Mouse (Mus musculus) c-Kit-positive CD71-negative TER-119-negative erythroid progenitor cells, embryonic 14.5 days (primary cell): Measurements from ENCODE around the gene Cep57l1.

Experiments used
- DNase-seq: peaks from one replicate; pipeline ENCODE4 v3.0.0-alpha.2; 2013; ENCODE audit warnings: low read depth

Cep57l1 gene

DNA sequence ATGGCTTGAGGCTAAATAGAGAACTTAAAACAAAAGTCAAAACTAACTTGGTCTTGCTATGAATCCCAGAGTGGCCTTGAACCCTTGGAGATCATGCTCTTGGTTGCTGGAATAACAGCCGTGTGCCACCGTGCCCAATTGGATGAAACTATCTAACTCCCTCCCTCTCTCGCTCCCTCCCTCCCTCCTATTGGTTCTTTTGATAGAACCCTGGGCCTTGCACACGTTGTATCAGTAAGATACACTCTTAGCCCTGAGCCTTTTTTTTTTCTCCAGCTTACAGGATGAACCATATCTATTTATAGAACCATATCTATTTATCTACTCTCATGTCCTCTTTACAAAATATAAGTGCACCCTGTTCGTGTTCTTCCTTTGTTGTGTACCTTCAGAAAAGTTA, 6.8 kb upstream of the Cep57l1 start:
- no peak for DNase-seq

- no peak for DNase-seq
These were observed 4.7 kb upstream of the Cep57l1 start for GRCm38 (mm10) chr10:41814305-41814853.

DNA sequence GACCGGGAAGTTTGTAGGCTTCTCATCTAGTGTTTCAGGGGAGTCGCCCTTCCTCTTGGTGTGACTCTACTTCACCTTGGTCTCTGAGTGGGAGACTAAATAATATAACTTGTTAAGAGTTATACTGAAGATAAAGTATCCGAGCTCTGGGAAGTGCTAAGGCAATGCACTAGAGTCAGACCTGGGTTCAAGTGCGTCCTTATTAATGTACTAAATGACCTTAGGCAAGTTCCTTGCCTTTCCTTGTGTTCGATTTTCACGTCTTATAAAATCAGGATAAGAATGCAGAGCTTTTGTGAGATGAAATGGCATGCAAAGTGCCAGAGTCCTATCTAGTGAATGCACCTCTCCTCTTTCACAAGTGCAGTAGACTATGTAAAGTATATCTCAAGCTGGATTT, 2.9 kb upstream of the Cep57l1 start:
- DNase-seq: no peak

GRCm38 (mm10) chr10:41810564-41811455, 1.1 kb upstream of the Cep57l1 start:
- no peak for DNase-seq

DNA sequence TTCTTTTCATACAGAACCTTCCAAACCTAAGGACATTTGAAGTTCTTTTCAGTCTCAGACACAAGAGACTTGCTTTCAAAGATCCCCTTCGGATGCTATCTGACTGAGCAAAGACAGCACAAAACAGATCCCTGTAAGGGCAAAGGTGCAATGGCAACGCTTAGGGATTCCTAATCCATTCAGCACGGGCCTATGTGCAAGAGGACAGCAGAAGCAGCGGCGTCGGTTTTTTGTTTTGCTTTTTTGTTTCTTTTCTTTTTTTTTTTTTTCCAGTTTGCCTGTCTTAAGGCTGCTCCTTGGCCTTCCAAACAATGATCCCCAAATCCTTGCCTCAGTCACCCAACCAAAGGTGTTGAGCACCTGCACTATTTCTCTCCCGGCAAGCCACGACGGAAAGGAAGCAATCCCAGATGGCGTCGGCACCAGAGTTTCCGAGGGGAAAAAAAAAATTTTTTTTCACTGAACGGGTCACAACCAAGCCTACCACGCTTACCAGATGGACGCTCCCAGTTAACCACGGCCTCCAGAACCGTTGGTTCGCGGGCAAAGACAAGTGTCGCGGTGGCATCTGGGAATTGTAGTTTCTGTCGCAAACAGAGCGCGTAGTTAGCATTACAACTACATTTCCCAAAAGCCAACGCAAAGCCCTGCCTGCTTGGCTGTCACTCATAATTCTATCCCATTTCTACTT, 446 bp downstream of the Cep57l1 start:
- DNase-seq: peak; percentile 81

DNA sequence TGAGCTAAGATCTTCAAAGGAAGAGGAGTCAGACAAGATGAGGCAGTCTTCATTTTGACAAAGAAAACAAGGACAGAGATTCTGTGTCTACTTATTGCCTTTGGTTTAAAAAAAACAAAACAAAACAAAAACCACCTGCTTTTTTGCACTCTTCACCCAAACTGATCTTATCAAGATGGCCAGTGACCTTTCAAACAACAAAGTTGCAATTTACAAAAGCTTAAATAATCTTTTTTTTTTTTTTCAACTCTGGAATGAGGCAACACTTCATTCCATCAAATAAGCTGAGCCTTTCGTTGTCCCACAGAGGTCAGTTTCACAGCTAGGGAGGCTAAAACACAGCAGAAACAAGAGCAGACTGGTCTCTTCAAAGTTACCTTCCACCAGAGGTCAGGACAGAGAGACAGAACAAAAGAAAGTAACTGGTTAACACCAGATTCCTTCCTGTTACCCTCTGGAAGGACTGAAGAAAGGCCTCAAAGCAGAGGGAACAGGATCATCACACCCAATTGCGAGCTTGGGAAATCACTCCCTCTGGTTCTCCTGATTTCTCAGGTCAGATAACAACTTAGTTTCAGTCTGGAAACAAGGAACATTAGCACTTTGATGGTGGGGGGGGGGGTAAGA, 3.8 kb downstream of the Cep57l1 start:
- DNase-seq: no peak

- no peak for DNase-seq
These were observed 5.0 kb downstream of the Cep57l1 start for GRCm38 (mm10) chr10:41804711-41805110.

DNA sequence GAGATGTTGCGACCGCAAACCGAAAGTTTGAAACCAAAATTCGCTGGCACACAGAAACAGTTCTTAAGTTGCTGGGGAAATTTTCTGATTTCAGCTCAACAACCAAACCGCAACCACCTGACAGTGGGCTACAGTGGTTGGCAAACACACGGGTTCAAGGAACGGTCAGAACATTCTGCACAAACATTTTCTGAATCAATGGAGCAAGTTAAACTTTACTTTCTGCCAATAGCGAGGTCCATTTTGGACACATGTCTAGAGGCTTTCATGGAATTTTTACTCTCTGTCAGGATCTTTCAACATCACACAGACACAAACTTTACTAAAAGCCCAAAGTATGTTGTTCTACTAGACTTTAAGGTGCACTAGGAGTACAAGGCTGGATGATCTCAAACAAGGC, 6.2 kb downstream of the Cep57l1 start:
- DNase-seq: no peak

DNA sequence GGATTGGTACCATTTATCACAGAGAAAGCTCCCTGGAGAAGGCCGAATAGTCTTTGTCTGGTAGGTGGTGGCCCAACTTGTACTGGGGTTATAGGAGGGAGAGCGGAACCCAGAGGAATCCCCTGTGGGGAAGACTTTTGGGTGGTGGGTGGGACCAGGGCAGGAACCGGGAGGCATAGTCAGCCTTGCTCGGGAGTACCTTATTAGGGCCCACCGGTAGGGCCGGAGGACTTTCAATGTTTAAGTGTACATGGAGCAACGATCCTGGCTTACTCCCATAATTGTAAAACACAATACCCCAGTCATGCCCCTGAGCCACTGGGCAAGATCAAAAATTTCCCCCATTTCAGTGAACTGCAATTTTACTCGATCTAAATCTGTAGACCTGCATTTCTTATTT, 12.4 kb downstream of the Cep57l1 start:
- no peak for DNase-seq

DNA sequence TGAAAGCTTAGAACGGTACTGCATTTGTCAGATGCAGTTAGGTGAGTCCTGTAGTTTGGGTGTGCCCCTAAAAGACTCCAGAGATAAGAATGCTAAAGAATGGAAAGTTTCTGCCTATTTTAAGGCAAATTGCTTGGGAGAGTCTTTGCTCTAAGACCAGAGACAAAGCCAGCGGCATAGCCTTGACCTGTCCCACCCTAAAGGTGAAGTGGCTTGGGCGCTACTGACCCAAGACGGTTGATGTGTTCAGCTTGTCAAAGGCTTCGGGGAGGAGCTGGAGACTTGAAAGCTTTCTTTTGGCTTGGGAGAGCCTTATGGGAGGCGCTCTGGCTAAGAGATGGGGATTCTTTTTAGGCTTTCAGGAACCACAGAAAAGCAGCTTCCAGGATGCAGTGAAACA, 17.3 kb downstream of the Cep57l1 start:
- DNase-seq: no peak

DNA sequence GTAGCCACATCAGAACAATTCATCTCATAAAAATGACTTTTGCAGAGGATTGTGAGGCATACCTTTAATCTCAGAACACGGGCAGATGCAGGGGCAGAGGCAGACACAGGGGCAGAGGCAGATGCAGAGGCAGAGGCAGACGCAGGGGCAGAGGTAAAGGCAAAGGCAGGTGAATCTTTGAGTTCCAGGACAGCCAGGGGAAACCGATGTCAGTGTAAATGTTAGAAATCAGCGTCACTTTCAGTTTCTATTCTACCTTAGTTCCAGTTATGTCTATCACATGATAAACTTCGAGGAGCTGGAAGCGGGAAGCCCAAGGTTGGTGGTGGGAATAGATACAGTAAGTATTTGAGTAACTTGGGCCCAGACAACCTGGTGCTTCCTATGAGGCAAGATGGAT, 42.4 kb downstream of the Cep57l1 start:
- DNase-seq: no peak

- DNase-seq: no peak
These were observed 43.4 kb downstream of the Cep57l1 start for GRCm38 (mm10) chr10:41766280-41766679.

GRCm38 (mm10) chr10:41765586-41765985, 44.1 kb downstream of the Cep57l1 start:
- no peak for DNase-seq

GRCm38 (mm10) chr10:41763741-41764385, 45.8 kb downstream of the Cep57l1 start:
- DNase-seq: no peak

DNA sequence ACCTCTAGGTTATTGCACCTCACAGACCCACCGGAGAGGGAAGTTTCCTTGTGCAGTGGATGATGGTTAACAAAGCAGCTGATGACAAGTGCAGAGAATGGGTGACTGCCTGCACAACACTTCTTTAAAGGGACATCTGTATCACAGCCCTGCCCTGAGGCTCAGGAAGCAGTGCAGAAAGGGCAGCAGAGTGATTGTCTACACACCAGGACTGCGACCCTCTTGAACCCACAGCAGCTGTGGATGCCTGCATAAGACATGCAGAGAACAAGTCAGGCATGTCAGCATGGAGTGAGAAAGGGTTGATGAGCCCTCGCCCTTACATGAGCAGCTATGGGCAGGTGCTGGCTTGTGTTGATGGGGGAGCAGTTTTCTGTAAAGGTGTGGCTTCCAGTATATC, 48.8 kb downstream of the Cep57l1 start:
- no peak for DNase-seq

DNA sequence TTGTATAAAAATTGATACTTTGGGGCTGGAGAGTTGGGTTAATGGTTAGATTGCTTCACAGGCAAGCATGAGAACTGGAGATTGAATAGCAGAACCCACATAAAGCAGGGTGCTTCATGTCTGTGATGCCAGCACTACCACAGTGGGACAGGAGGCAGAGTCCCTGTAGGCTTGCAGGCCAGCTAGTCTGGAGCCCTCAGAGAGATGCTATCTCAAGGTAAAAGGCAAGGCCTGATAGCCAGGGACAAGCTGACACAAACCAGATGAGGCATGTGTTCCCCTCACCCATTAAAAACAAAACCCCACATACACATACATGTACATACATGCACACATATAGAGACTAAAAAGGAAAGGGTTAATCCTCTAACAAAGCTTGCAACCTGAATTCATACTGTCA, 51.6 kb downstream of the Cep57l1 start:
- DNase-seq: no peak

DNA sequence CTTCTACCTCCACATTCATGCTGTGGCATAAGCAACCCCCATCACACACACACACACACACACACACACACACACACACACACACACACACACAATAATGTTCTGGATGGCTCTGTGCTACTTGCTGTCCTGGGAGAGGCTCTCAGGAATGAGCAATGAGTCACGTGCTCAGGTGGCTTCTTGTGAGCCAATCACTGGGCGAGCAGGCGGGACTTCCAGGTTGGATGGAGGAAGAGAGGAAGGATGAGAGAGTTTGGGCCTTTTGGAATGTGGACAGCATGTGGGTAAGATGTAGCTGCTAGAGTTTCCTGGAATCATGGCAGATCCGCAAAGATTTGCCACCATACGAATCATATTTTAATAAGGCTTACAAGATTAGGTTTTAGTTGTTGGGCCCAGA, 52.4 kb downstream of the Cep57l1 start:
- DNase-seq: no peak

DNA sequence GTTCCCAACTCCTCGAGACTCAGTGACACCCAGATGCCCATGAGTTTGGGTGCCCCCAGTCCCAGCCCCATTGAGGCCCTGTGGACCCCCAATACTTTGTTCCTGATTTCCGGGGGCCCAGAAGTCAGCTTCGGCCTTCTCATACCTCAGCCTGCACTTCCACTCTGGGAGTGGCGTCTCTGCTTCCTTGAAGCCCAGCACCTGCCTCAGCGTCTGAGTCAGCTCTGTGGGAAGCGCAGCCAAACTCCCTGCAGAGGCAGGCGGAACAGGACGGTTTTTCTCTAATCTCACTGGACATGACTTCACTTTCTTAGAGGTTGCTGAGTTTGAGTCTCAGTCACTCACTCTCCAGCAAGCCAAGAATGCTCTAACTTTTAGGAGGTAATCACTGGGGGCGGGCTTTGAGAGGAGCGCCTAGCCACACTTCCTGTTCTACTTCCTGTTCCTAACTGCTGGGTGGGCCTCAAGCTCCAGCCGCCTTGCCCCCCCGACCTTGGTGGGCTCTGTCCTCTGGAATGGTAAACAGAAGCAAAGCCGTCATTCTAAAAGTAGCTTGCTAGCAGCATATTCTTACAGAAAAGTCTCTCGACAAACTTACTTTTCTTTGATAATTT, 57.7 kb downstream of the Cep57l1 start:
- peak; percentile 23 for DNase-seq

- no peak for DNase-seq
These were observed 60.4 kb downstream of the Cep57l1 start for GRCm38 (mm10) chr10:41749306-41749705.

- DNase-seq: no peak
These were observed 63.1 kb downstream of the Cep57l1 start for GRCm38 (mm10) chr10:41746554-41746953.

- no peak for DNase-seq
These were observed 65.7 kb downstream of the Cep57l1 start for GRCm38 (mm10) chr10:41744006-41744405.

DNA sequence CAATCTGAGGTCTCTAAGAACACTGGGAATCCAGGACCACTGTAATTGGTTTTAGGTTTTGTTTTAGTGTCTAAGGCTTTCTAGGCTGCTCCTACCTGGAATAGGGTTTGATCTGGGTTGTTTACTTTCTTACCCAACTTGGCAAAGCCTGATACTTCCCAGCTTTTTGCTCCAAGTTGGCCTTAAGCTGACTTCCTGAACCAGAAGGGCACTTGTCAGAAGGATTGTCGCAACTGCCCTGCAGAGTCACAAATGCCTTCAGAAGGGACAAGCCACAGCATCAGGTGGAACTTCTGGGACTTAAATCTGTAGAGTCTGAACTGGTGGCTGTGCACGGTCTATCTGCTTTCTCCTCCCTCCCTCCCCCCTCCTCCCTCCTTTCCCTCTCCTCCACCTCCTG, 69.5 kb downstream of the Cep57l1 start:
- DNase-seq: no peak
